Mouse (Mus musculus) ovary, postnatal 36 days (tissue): ENCODE results near the gene Sema6c.
"Not testable (repeated sequence)": the region's sequence is repeated elsewhere in the genome, so short reads cannot be mapped to it uniquely, and the experiment has no call there.

Experiments used
- DNase-seq: peaks from one replicate; pipeline ENCODE4 v3.0.0; 2022; ENCODE audit warnings: low spot score, mixed read lengths

Gene Sema6c

GRCm38 (mm10) chr3:95159987-95160963 is at the start of gene Sema6c:
Sema6c (plus strand) TSS chr3:95160457.
- DNase-seq, result peak; percentile 90

GRCm38 (mm10) chr3:95110911-95111726 is 49.1 kb upstream of the Sema6c start, which contains the start of gene Vps72:
Vps72 (plus strand) TSS chr3:95111022.
- DNase-seq, result peak; percentile 88

- DNase-seq, result no peak
Observed at GRCm38 (mm10) chr3:95112760-95113159, 47.5 kb upstream of the Sema6c start.

- DNase-seq, result no peak
Observed at GRCm38 (mm10) chr3:95117751-95118150, 42.5 kb upstream of the Sema6c start.

GRCm38 (mm10) chr3:95121580-95121979 is 38.7 kb upstream of the Sema6c start:
- no peak for DNase-seq

- no peak for DNase-seq
Observed at GRCm38 (mm10) chr3:95124246-95124645, 36.0 kb upstream of the Sema6c start, which contains the start of gene Tmod4. Tmod4 (plus strand) TSS chr3:95124476.

GRCm38 (mm10) chr3:95124972-95125371 is 35.3 kb upstream of the Sema6c start:
- DNase-seq, result peak; percentile 54

GRCm38 (mm10) chr3:95129226-95129651 is 31.0 kb upstream of the Sema6c start:
- DNase-seq, result no peak

GRCm38 (mm10) chr3:95130081-95130480 is 30.2 kb upstream of the Sema6c start:
- no peak for DNase-seq

GRCm38 (mm10) chr3:95132389-95132788 is 27.9 kb upstream of the Sema6c start:
- not testable (repeated sequence) for DNase-seq

- no peak for DNase-seq
Observed at GRCm38 (mm10) chr3:95133176-95133575, 27.1 kb upstream of the Sema6c start.

GRCm38 (mm10) chr3:95133680-95134101 is 26.6 kb upstream of the Sema6c start, which contains the start of the genes Scnm1 and Lysmd1:
Scnm1 (minus strand) TSS chr3:95134011.
Lysmd1 (plus strand) TSS chr3:95134088.
- peak; percentile 87 for DNase-seq

- not testable (repeated sequence) for DNase-seq
Observed at GRCm38 (mm10) chr3:95134133-95134532, 26.1 kb upstream of the Sema6c start.

- peak; percentile 71 for DNase-seq
Observed at GRCm38 (mm10) chr3:95135023-95135422, 25.2 kb upstream of the Sema6c start.

GRCm38 (mm10) chr3:95135433-95136052 is 24.7 kb upstream of the Sema6c start:
- DNase-seq, result no peak

- no peak for DNase-seq
Observed at GRCm38 (mm10) chr3:95136336-95136735, 23.9 kb upstream of the Sema6c start.

- DNase-seq, result no peak
Observed at GRCm38 (mm10) chr3:95139586-95140288, 20.5 kb upstream of the Sema6c start.

- DNase-seq, result no peak
Observed at GRCm38 (mm10) chr3:95140289-95140595, 20.0 kb upstream of the Sema6c start.

GRCm38 (mm10) chr3:95140795-95141194 is 19.5 kb upstream of the Sema6c start:
- DNase-seq, result no peak

- no peak for DNase-seq
Observed at GRCm38 (mm10) chr3:95141474-95141873, 18.8 kb upstream of the Sema6c start.

- DNase-seq, result no peak
Observed at GRCm38 (mm10) chr3:95141952-95142616, 18.2 kb upstream of the Sema6c start, which contains the start of gene Tnfaip8l2. Tnfaip8l2 (minus strand) TSS chr3:95142360.
